Mouse (Mus musculus) pancreas, adult 10 weeks (tissue): Measurements from ENCODE around the gene Nup37. TPM values are rescaled to one million over a fixed set of nuclear protein-coding genes. Genes with fewer than 3 reads are reported as not detected.

ENCODE experiments used
- polyA plus RNA-seq: library from polyadenylated mRNA; stranded (reverse); fragments of 350-450 nt; fragmentation: Illumina TruSeq; extraction: RNeasy Lipid Tissue Mini Kit (QIAGEN cat#74804); gene quantifications from one replicate; pipeline ENCODE4 v1.2.3, GENCODE M21; 2015; ENCODE audit warnings: low read depth, low replicate concordance; ENCODE audit not compliant: insufficient read depth

The Nup37 gene
- 2.9 TPM for polyA plus RNA-seq

DNA sequence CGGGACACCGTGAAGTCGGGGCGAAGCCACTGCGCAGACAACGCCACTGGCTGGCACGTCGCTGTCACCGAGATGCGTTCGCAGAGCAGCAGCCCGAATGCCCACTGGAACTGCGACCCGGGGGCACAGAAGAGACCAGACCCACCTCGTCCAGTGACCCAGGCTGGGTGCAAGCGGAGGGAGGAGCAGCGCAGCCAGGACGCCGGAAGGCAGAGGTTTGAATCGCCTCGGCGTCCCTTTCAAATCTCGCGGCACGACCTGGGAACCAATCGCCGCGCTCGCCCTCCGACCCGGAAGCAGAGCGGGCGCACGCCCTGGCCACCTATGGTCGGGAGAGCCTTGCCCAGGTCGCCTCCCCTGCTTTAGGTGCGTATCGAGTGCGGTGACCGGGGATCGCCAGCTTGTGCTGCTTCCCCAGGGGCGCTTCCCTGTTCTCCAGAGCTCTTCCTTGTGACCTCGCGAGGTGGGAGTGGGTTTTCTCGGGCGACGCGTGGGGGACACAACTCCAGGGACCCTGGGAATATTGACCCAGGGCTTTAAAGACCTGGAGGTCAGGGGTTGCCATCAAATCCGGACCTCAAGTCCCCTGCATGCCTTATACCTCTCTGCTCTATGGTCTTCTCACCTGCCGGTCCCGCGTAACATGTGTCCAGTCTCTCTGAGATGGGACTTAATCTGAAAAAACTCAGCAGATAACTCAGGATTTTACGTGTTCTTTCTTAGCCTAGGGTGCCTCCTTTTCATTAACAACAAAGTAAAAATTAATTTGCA is at the start of gene Nup37, which contains the start of gene Parpbp:
TSS of gene Nup37 (plus strand) at position 286 of the 771 bp plus-strand sequence.
TSS of gene Parpbp (minus strand) at position 235 of the 771 bp plus-strand sequence.

GRCm38 (mm10) chr10:88200951-88201638 is 54.3 kb downstream of the Nup37 start, which contains the start of gene Washc3:
Gene Washc3, plus strand, starts transcription at chr10:88201093.

Other genes starting within 250 kb of the Nup37 start
- gene Pmch, start 55.9 kb upstream of the Nup37 start, polyA plus RNA-seq: not detected
- gene Parpbp, start 51 bp upstream of the Nup37 start, polyA plus RNA-seq: not detected
- 8.2 TPM for gene Washc3, start 54.1 kb downstream of the Nup37 start, polyA plus RNA-seq
- 5.3 TPM for gene Dram1, start 232.1 kb downstream of the Nup37 start, polyA plus RNA-seq
- gene Gnptab, start 232.1 kb downstream of the Nup37 start, polyA plus RNA-seq: 6.6 TPM